Mouse (Mus musculus) forelimb bud, embryonic 11.5 days (tissue): ENCODE results near the gene Pcdh8.
A peak's percentile ranks its signal among the peaks of the same experiment; 100 is the strongest.

Experiments
- DNase-seq: peaks from one replicate; pipeline ENCODE4 v3.0.0-alpha.2; 2012; ENCODE audit warnings: low read depth, low spot score

The Pcdh8 gene

GRCm38 (mm10) chr14:79771094-79771535 is at the start of gene Pcdh8:
Gene Pcdh8, minus strand, starts transcription at chr14:79771312.
- DNase-seq = peak; percentile 89

GRCm38 (mm10) chr14:79814709-79815108 is 43.6 kb upstream of the Pcdh8 start:
- DNase-seq = no peak

- DNase-seq = no peak
These were observed 43.0 kb upstream of the Pcdh8 start for GRCm38 (mm10) chr14:79814084-79814483.

- DNase-seq = no peak
These were observed 22.1 kb upstream of the Pcdh8 start for GRCm38 (mm10) chr14:79793179-79793578.

GRCm38 (mm10) chr14:79789535-79789934 is 18.4 kb upstream of the Pcdh8 start:
- peak; percentile 30 for DNase-seq

GRCm38 (mm10) chr14:79788656-79789204 is 17.6 kb upstream of the Pcdh8 start:
- DNase-seq = no peak

- no peak for DNase-seq
These were observed 16.8 kb upstream of the Pcdh8 start for GRCm38 (mm10) chr14:79787918-79788317.

GRCm38 (mm10) chr14:79785400-79785799 is 14.3 kb upstream of the Pcdh8 start:
- peak; percentile 35 for DNase-seq

- DNase-seq = no peak
These were observed 9.8 kb upstream of the Pcdh8 start for GRCm38 (mm10) chr14:79780889-79781288.

- no peak for DNase-seq
These were observed 9.2 kb upstream of the Pcdh8 start for GRCm38 (mm10) chr14:79780332-79780731.

- no peak for DNase-seq
These were observed 8.7 kb upstream of the Pcdh8 start for GRCm38 (mm10) chr14:79779841-79780240.

GRCm38 (mm10) chr14:79773425-79774391 is 2.6 kb upstream of the Pcdh8 start:
- peak; percentile 14 for DNase-seq

GRCm38 (mm10) chr14:79771802-79772511 is 845 bp upstream of the Pcdh8 start:
- DNase-seq = no peak

- no peak for DNase-seq
These were observed 612 bp downstream of the Pcdh8 start for GRCm38 (mm10) chr14:79770306-79771093.

GRCm38 (mm10) chr14:79769618-79770017 is 1.5 kb downstream of the Pcdh8 start:
- DNase-seq = peak; percentile 77

- DNase-seq = peak; percentile 17
These were observed 2.1 kb downstream of the Pcdh8 start for GRCm38 (mm10) chr14:79768996-79769395.

- DNase-seq = no peak
These were observed 2.9 kb downstream of the Pcdh8 start for GRCm38 (mm10) chr14:79768076-79768830.

GRCm38 (mm10) chr14:79767601-79768000 is 3.5 kb downstream of the Pcdh8 start:
- DNase-seq = no peak

GRCm38 (mm10) chr14:79765196-79765765 is 5.8 kb downstream of the Pcdh8 start:
- no peak for DNase-seq

- DNase-seq = no peak
These were observed 16.4 kb downstream of the Pcdh8 start for GRCm38 (mm10) chr14:79754601-79755222.
